Mouse (Mus musculus): ENCODE measurements around the gene Piezo1.

- TF ChIP-seq CTCF (IDR thresholded peaks at IDR 0.05; ENCODE audit: extremely low read depth, insufficient read depth, insufficient read length, insufficient replicate concordance): no peak
- TF ChIP-seq POLR2A (IDR thresholded peaks at IDR 0.05; ENCODE audit: low read depth, low read length): no peak
Observed at GRCm38 (mm10) chr8:122469965-122470364, 81.2 kb downstream of the Piezo1 start.

Measured in spleen, adult 2 months (tissue).